Mouse (Mus musculus) neural tube, embryonic 10.5 days (tissue): ENCODE data around the gene Atp9a.

ENCODE experiments used
- DNase-seq: peaks from one replicate; pipeline ENCODE4 v3.0.0-alpha.2; 2017; ENCODE audit warnings: low spot score; ENCODE audit errors: extremely low spot score

The Atp9a gene

DNA sequence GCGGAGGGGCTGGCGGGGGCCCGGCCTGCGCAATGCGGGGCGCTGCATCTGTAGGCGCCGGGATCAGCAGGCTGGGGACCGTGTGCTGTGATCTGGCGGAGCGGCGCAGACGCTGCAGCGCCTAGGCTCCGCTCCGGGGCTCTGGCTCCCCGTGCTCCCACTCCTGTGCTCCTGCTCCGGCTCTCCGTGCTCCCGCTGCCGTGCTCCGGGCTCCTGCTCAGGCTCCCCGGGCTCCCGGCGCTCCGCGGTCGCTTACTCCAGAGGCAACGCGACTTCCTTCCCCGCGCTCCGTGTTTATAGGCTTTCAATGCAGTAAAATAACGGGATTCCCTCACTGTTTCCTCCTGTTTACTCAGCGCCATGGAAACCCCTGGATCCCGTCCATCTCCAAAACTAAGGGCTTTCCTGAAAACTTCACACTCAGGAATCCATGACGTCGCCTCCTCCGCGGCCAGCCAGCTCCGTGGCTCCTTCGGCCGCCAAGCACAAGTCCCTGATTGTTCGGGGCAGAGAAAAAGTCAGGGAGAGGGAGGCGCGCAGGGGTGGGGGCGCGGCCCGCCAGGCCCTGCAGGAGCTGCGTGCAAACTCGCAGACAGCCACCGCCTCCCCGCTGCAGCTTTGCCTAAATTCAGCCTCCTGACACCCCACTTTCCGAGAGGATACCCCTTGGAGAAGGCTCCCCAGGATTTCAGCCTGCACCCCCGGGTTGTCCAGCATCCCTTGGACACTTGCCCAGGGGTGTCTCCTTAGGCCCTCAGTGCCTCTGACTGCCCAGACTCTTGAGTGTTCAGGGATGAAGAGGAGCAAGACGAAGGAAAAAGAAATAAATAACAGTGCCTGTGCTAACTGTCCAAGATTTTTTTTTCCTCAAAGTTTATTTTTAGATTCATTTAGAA, 140.5 kb downstream of the Atp9a start, which contains the start of gene Nfatc2:
Gene Nfatc2 (minus strand): TSS at position 167 of the 896 bp plus-strand sequence.
- peak; percentile 77 for DNase-seq

- DNase-seq = peak; percentile 60
Observed at GRCm38 (mm10) chr2:168600750-168601490, 141.3 kb downstream of the Atp9a start.

GRCm38 (mm10) chr2:168595693-168596092, 146.5 kb downstream of the Atp9a start:
- no peak for DNase-seq

GRCm38 (mm10) chr2:168593676-168594075, 148.5 kb downstream of the Atp9a start:
- DNase-seq = no peak

DNA sequence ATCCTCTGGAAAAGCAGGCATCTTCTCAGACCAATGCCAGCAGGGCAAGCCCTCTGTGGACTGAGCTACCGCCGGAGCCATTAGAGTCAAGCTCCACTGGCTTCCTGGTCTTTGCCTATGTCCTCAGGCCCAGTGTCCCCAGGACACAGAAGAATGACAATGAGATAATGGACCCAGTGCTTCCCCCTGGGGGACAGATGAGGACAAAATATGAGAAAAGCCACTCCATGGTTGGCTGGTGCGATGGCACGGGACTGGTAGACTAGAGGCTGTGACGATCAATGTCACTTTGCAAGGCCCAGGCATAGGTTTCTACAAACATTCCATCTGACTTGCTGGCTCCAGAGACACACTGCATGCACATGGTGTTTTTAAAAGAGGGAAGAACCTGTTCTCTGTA, 149.2 kb downstream of the Atp9a start:
- DNase-seq = no peak

DNA sequence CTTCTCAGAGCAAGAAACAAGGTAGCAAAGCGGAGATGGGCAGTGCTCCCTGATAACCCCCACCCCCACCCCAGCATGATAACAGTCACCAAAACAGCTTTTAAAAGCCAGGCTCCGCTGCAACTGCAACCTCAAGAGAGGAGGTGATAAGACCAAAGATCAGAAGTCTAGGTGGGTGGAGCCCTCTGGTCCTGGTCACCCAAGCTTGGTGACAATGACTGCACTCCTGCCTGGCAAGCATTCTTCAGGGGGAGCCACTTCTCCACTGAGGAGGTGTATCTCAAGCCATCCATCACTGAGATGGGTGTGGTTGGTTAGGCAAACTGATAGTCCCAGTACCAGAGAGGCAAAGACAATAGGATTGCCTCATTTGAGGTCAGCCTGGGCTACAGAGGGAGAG, 151.1 kb downstream of the Atp9a start:
- DNase-seq = no peak

GRCm38 (mm10) chr2:168590556-168590955, 151.7 kb downstream of the Atp9a start:
- DNase-seq = no peak

- no peak for DNase-seq
Observed at GRCm38 (mm10) chr2:168590168-168590551, 152.0 kb downstream of the Atp9a start.

GRCm38 (mm10) chr2:168589368-168590167, 152.6 kb downstream of the Atp9a start:
- no peak for DNase-seq

DNA sequence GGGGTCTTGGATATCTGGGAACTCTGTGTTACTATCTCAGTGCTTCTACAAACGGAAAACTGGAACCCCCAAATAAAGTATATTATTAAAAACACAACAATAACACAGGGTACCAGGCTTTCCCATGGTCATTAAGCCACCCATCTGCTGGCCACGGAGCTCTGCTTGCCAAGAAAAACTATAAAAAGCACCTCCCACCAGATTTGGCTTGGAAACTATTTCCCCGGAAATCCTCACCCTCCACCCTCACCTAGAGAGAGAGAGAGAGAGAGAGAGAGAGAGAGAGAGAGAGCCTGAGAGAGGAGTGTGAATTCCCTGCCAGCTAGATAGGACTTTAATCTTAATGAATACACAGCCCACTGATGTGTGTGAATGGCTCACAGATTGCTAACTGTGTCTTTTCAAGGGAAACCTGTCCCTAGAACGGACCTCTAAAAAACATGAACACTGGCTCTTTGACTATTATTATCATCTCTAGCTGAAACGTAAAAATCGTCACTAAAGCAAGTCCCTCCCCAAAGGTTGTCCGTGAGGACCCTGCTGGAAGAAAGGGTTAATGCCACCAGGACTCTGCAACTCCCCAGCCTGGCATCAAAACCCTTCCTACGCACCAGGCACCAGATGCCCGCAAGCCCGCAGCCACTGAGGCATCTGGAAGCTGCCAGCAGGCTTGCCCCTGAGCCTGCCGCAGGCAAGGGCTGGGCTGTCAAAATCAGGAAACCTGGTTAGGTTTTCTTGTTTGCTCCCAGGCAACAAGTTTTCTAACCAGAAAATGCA, 153.4 kb downstream of the Atp9a start:
- no peak for DNase-seq

- DNase-seq = no peak
Observed at GRCm38 (mm10) chr2:168587159-168587558, 155.1 kb downstream of the Atp9a start.

DNA sequence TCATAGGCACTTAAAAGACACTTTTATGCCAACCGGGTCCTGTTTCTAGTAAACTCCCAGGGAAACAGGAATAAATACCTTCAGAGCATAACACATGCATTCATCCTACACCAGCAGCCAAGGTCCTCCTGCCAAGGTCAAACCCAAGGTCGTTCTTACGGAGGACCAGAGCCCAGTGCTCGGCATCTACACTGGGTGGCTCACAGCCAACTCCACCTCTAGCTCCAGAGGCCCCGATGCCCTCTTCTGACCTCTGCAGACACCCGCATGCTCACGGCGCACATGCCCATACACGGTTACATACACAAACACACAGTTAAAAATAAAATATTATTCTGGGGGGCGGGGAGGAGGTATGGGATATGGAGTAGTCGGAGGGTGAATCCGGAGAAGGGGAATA, 155.7 kb downstream of the Atp9a start:
- DNase-seq = no peak

DNA sequence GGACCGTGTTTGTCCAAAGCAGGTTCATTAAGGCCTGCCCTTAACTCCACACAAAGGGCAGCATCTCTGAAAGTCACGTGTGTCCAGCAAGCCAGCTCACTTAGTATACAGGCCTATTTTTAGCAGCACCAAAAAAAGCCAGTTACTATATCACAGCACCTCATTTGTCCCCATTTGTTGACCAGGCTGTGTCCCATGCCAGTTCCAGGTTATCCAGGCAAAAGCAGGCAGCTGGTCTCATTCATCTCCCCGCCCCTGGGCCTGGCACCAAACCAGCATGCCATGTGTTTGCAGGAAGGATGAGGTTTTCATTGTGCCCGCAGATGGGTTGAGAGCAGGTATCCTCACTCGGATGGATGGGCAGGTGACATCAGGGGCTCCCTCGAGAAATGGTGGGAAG, 157.4 kb downstream of the Atp9a start:
- DNase-seq = no peak
